Comparison of ENCODE assay signal across 16 mouse cellular contexts in the genomic region with DNA sequence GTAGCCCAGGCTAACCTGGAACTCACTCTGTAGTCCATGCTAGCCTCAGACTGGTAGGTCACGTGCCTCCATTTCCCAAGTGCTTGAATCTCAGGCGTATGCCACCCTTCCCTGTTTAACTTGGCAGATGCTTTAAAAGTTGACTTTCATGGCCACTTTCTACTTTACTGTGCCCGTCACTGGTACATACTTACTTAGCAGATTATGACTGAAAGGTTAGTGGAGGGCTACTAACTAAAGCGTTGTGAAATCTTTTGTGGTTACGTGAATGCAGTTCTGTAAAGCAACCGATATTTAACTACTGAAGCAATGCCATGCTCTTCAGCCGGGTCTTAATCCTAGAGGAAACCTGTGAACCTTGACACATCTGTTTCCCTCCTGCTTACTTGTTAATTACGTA.
"Had no signal": no experiment of that assay in that cellular context is flagged by ENCODE, and none has a peak within 500 bp of the region (broad histone marks: within the 10 kb centered on the region; RNA-seq: fewer than 3 reads in every experiment).

No protein-coding gene starts in this region.

- H3K36me3 ChIP-seq: intestine, embryonic 15.5 days; limb, embryonic 13.5 days; midbrain, embryonic 15.5 days; neural tube, embryonic 12.5 days had no signal

- H3K27ac ChIP-seq: intestine, embryonic 15.5 days; layer of hippocampus, adult 2 months; limb, embryonic 13.5 days; midbrain, embryonic 15.5 days; neural tube, embryonic 12.5 days had no signal

- H3K27me3 ChIP-seq: intestine, embryonic 15.5 days; limb, embryonic 13.5 days; midbrain, embryonic 15.5 days; neural tube, embryonic 12.5 days had no signal

- H3K4me1 ChIP-seq: intestine, embryonic 15.5 days; midbrain, embryonic 15.5 days; neural tube, embryonic 12.5 days had no signal

- H3K4me2 ChIP-seq: intestine, embryonic 15.5 days; limb, embryonic 13.5 days; liver, embryonic 11.5 days; midbrain, embryonic 11.5 days; midbrain, embryonic 15.5 days; neural tube, embryonic 12.5 days had no signal

- H3K9me3 ChIP-seq: intestine, embryonic 15.5 days; limb, embryonic 13.5 days; midbrain, embryonic 15.5 days; neural tube, embryonic 12.5 days had no signal

- H3K4me3 ChIP-seq: intestine, embryonic 15.5 days; layer of hippocampus, adult 2 months; limb, embryonic 13.5 days; megakaryocyte, embryonic 14.5 days; midbrain, embryonic 15.5 days; neural tube, embryonic 12.5 days had no signal

- DNase-seq: kidney, adult 18-20 months; kidney, postnatal 10 days; kidney, postnatal 4 days; left cerebral cortex, postnatal 4 days; right cerebral cortex, postnatal 4 days; spleen, adult 18-20 months; thymus, adult 18-20 months; thymus, postnatal 14 days had no signal

- ATAC-seq: intestine, embryonic 15.5 days; midbrain, embryonic 15.5 days had no signal

- H3K9ac ChIP-seq: intestine, embryonic 15.5 days; limb, embryonic 13.5 days; midbrain, embryonic 15.5 days; neural tube, embryonic 12.5 days had no signal
